Comparison of ENCODE assay signal across 11 mouse cellular contexts in the genomic region with DNA sequence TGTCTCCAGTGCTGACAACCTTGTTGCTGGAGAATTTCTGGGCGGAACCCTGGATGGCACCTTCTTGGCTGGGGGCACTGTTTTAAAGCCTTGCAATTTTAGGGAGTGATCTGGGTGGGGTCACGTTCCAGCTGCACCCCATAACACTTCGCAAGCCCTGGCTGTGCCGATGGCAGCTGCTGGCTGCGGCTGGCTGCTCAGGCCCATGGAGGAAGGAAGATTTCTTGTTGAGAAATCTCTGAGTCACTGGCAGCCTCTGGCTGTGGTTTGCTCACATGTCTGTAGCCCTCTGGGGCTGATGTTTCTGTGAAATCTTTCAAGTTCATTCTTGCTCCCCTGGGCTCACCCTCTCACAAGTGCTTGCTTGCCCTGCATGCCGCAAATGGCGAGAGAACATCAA. TPM values are rescaled to one million over a fixed set of nuclear protein-coding genes. Genes with fewer than 3 reads are reported as not detected.
DNase-seq lines count a peak whose midpoint lies in the region; ATAC-seq and TF ChIP-seq lines count a peak whose summit lies in the region.
"Had no signal": no experiment of that assay in that cellular context is flagged by ENCODE, and none has a peak within 500 bp of the region (broad histone marks: within the 10 kb centered on the region; RNA-seq: fewer than 3 reads in every experiment).

No protein-coding gene starts in this region.

- H3K9ac ChIP-seq in heart, embryonic 12.5 days = no peak overlapping the region
- H3K9ac ChIP-seq in CH12.LX (ENCODE audit: insufficient read depth, low read depth) = no peak overlapping the region
- H3K9ac ChIP-seq in hindbrain, embryonic 13.5 days = no peak overlapping the region
- H3K9ac ChIP-seq: lung, embryonic 15.5 days had no signal

- 64% methylated on average over 7 of the region's 7 CpGs for WGBS in heart, embryonic 12.5 days
- WGBS in hindbrain, embryonic 13.5 days = 78% methylated on average over 7 of the region's 7 CpGs

- no peak for TF ChIP-seq RAD21 in CH12.LX (IDR thresholded peaks at IDR 0.05; ENCODE audit: low read depth, low read length)

- peak; percentile 22 for DNase-seq in heart, adult 8-10 months (ENCODE audit: low spot score)
- DNase-seq in CH12.LX (ENCODE audit: extremely low read depth) = peak; percentile 21
- peak; percentile 44 for DNase-seq in brain, adult 2 months (ENCODE audit: low read depth, low spot score)
- DNase-seq in testis, postnatal 14 days (ENCODE audit: low spot score) = no peak
- DNase-seq: cerebellum, adult 9-11 months had no signal

- H3K36me3 ChIP-seq in heart, embryonic 12.5 days = no peaks in the 10 kb centered on the region
- no peaks in the 10 kb centered on the region for H3K36me3 ChIP-seq in CH12.LX (replicated peaks in 1 of 2; ENCODE audit: control insufficient read depth in 1 of 2, insufficient read depth in 1 of 2, low read length in 1 of 2)
- H3K36me3 ChIP-seq in hindbrain, embryonic 13.5 days = no peaks in the 10 kb centered on the region
- H3K36me3 ChIP-seq: G1E; lung, embryonic 15.5 days had no signal

- H3K4me1 ChIP-seq in heart, embryonic 12.5 days (replicated peaks) = no peaks in the 10 kb centered on the region; the same call in none of the 2 replicates
- H3K4me1 ChIP-seq in CH12.LX (ENCODE audit: control insufficient read depth in 1 of 2, insufficient read depth in 2 of 2) = peaks cover 2 to 13% of the 10 kb centered on the region in 2 experiments; a peak in 3 of 4 replicates
- H3K4me1 ChIP-seq in hindbrain, embryonic 13.5 days (replicated peaks) = peaks cover 5% of the 10 kb centered on the region; the same call in 1 of the 2 replicates
- H3K4me1 ChIP-seq: lung, embryonic 15.5 days had no signal

- no peak for ATAC-seq in heart, embryonic 12.5 days (ENCODE audit: insufficient number of reproducible peaks, low FRiP score)
- ATAC-seq in megakaryocyte, adult 5-6 weeks (ENCODE audit: poor library complexity, severe bottlenecking) = peak; percentile 85
- ATAC-seq in hindbrain, embryonic 13.5 days (ENCODE audit: low FRiP score) = no peak
- no peak for ATAC-seq in CD4-positive, CD25-positive, alpha-beta regulatory T cell, adult 4 months

- in situ Hi-C loops in CH12.LX (cut with MboI; ENCODE audit: low pct_ligation_motif_present, low pct_unique_long_range_greater_than_20kb, low sequenced_read_pairs) = no loop called here

- no peak overlapping the region for H3K4me2 ChIP-seq in heart, embryonic 12.5 days
- 0 out of 2 replicates have a peak overlapping the region, but pooled peaks have one; percentile 26 for H3K4me2 ChIP-seq in CH12.LX (ENCODE audit: insufficient read depth, low read depth, poor library complexity, severe bottlenecking)
- H3K4me2 ChIP-seq in hindbrain, embryonic 13.5 days = no peak overlapping the region
- H3K4me2 ChIP-seq: lung, embryonic 15.5 days had no signal

- TF ChIP-seq EP300 in CH12.LX (IDR thresholded peaks at IDR 0.05; ENCODE audit: low read length) = no peak

- H3K9me3 ChIP-seq in heart, embryonic 12.5 days (replicated peaks) = no peaks in the 10 kb centered on the region
- H3K9me3 ChIP-seq in CH12.LX (replicated peaks; ENCODE audit: low read length) = no peaks in the 10 kb centered on the region
- no peaks in the 10 kb centered on the region for H3K9me3 ChIP-seq in hindbrain, embryonic 13.5 days
- H3K9me3 ChIP-seq: G1E; lung, embryonic 15.5 days had no signal

- TF ChIP-seq POLR2A in CH12.LX (IDR thresholded peaks at IDR 0.05; ENCODE audit: low read depth, low read length) = no peak

- peaks cover 13% of the 10 kb centered on the region for H3K27me3 ChIP-seq in heart, embryonic 12.5 days (replicated peaks)
- no peaks in the 10 kb centered on the region for H3K27me3 ChIP-seq in CH12.LX (replicated peaks)
- H3K27me3 ChIP-seq in hindbrain, embryonic 13.5 days = peaks cover 18% of the 10 kb centered on the region; the same call in 1 of the 2 replicates
- H3K27me3 ChIP-seq: lung, embryonic 15.5 days had no signal

- no peaks in the 10 kb centered on the region for H3K79me2 ChIP-seq in CH12.LX (replicated peaks; ENCODE audit: control insufficient read depth, extremely low read depth, insufficient read depth, poor library complexity, severe bottlenecking)

- TF ChIP-seq CTCF in CH12.LX (conservative IDR thresholded peaks at IDR 0.05 in 1 of 2, IDR thresholded peaks at IDR 0.05 in 1 of 2; ENCODE audit: low read depth in 2 of 2, low read length in 2 of 2) = no peak

- H3K4me3 ChIP-seq in heart, embryonic 12.5 days = no peak overlapping the region
- no peak overlapping the region for H3K4me3 ChIP-seq in CH12.LX (replicated peaks in 1 of 3; ENCODE audit: low read depth in 2 of 3, low read length in 2 of 3, poor library complexity in 1 of 3)
- no peak overlapping the region for H3K4me3 ChIP-seq in hindbrain, embryonic 13.5 days
- H3K4me3 ChIP-seq: lung, embryonic 15.5 days had no signal

- dilution Hi-C loops in CH12.LX (cut with MboI; ENCODE audit: extremely low pct_ligation_motif_present, extremely low pct_unique_long_range_greater_than_20kb, low sequenced_read_pairs) = no loop called here

- no peak overlapping the region for H3K27ac ChIP-seq in heart, embryonic 12.5 days (ENCODE audit: poor library complexity, severe bottlenecking)
- no peak overlapping the region for H3K27ac ChIP-seq in CH12.LX (ENCODE audit: insufficient read depth, low read depth)
- H3K27ac ChIP-seq in hindbrain, embryonic 13.5 days = no peak overlapping the region
- H3K27ac ChIP-seq: lung, embryonic 15.5 days had no signal

TF ChIP-seq in CH12.LX, 34 proteins besides CTCF, POLR2A, EP300 and RAD21:
- TF ChIP-seq BHLHE40 (IDR thresholded peaks at IDR 0.05; ENCODE audit: low read depth, low read length) (peak; percentile 76), TBP (conservative IDR thresholded peaks at IDR 0.05; ENCODE audit: low read depth, low read length) (no peak), ETS1 (conservative IDR thresholded peaks at IDR 0.05; ENCODE audit: low read depth, low read length) (peak; percentile 41), E2F4 (IDR thresholded peaks at IDR 0.05; ENCODE audit: insufficient replicate concordance, low read depth, low read length) (no peak)

RNA-seq across cellular contexts. Expression of gene Dlx2, which starts 47.9 kb away (rescaled TPM):
- total RNA-seq in heart, adult 8-10 months (2022) = not detected
- polyA plus RNA-seq in heart, embryonic 12.5 days (2016; fragmentation: Nextera tagmentation; extraction: Ambion mirVana) = 0.39 and 0.68 TPM in 2 replicates
- total RNA-seq in CH12.LX (2012; rRNA removed) (not detected in 2 replicates), CH12.LX (2014; rRNA removed) (not detected in 2 replicates)
- polyA plus RNA-seq in CH12.LX (2012; ENCODE audit: insufficient read length, low read depth) = not detected in 2 replicates
- not detected in 2 replicates for total RNA-seq in megakaryocyte, adult 5-6 weeks (2015)
- total RNA-seq in megakaryocyte, adult 5-6 weeks (2017) = not detected in 2 replicates
- 0.51 and 0.76 TPM in 2 replicates for polyA plus RNA-seq in hindbrain, embryonic 13.5 days (2015; fragmentation: Nextera tagmentation; extraction: Ambion mirVana)
- polyA plus RNA-seq in CD4-positive, CD25-positive, alpha-beta regulatory T cell, adult 4 months (2017; shearing (Covaris generic)) = not detected
- total RNA-seq: G1E had no signal
- polyA plus RNA-seq: G1E had no signal
